Mouse (Mus musculus) cortical plate, adult 2 months (tissue): Measurements from ENCODE around the gene Pde6g.

Source experiments
- CTCF ChIP-seq: fragments of 200-500 bp; IDR thresholded peaks from 2 replicates; pipeline ENCODE4 v1.5.1; 2011; ENCODE audit warnings: mild to moderate bottlenecking, control low read depth, low read length; ENCODE audit not compliant: insufficient read depth; ENCODE audit errors: extremely low read depth
- POLR2A ChIP-seq: fragments of 200-500 bp; IDR thresholded peaks from 2 replicates; pipeline ENCODE4 v1.6.1; 2011; ENCODE audit warnings: mild to moderate bottlenecking, low read length, control low read depth; ENCODE audit not compliant: insufficient read depth; ENCODE audit errors: extremely low read depth

- no peak for TF ChIP-seq CTCF
- TF ChIP-seq POLR2A = no peak
Observed at GRCm38 (mm10) chr11:120453306-120453705, at the start of gene Pde6g.
